Mouse (Mus musculus) fat pad, adult 2 months (tissue): ENCODE data around the gene Sort1.
"Not testable (repeated sequence)": the region's sequence is repeated elsewhere in the genome, so short reads cannot be mapped to it uniquely, and the experiment has no call there.

Experiments used
- DNase-seq: peaks from one replicate; pipeline ENCODE4 v3.0.0-alpha.2; 2011; ENCODE audit warnings: low read depth, low spot score; ENCODE audit errors: extremely low read depth

Sort1 gene

GRCm38 (mm10) chr3:108283781-108284601, at the start of gene Sort1:
TSS of gene Sort1 (plus strand) at chr3:108284082.
- DNase-seq, result no peak

- not testable (repeated sequence) for DNase-seq
These were observed 46.3 kb upstream of the Sort1 start for GRCm38 (mm10) chr3:108237474-108238102.

GRCm38 (mm10) chr3:108241243-108241839, 42.5 kb upstream of the Sort1 start:
- DNase-seq, result no peak

DNA sequence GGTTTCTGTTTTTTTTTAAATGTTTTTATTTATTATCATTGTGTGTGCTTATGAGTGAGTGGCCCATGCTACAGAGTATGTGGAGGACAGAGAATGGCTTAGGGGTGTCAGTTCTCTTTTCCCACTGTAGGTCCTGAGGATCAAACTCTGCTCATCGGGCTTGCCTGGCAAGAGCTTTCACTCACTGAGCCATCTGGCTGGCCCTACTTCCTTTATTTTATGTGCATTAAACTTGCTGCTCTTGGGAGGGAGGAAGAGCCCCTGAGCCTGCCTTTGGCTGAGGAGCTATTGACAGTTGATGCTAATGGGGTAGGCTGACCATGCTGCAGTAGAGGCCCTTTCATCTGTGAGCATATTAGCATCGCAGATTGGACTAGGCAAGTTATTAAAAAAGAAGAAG, 37.0 kb upstream of the Sort1 start:
- DNase-seq, result no peak

DNA sequence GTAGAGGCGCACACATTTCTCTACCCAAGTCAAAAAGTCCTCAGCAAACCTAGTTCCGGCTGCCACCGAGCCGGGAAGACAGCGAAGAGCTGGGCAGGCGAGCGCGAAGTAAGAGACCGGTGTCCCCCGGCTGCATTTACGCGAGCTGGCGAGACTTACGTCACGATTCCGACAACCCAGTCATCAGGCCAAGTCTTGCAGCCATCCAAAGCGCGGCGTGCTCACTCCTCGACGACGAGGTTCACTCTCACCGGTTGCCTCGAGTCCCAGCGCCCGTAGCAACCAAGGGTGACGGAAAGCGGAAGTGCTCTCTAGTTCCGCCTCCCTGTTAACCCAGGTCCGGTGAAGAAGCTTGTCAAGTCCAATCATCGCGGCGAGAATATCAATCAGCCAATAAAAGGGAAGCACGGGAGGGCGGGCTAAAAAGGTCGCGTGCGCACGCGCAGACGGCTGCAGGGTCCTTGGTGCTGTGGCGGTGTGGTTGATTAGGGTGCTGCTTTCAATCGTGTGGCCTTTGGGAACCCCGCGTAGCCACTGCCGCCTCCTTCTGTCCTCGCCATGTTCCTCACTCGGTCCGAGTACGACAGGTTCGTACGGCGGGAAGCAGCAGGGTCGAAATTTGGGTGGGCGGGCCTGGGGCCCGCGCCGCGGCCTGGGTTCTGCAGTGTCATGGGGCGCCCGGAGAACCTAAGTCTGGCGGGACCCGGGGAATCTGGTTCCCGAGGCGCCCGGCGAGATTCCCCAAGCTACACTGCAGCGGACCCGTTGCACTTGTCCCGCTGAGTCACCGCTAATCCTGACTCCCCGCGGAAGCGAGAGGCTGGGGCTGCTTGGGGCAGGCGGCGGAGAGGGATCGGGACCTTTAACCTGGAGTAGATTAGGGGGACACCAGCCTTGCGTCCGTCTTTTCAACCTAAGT, 26.9 kb upstream of the Sort1 start, which contains the start of gene Psma5:
Psma5 (plus strand) TSS at position 208 of the 919 bp plus-strand sequence.
- peak; percentile 90 for DNase-seq

- no peak for DNase-seq
These were observed 25.9 kb upstream of the Sort1 start for GRCm38 (mm10) chr3:108257831-108258500.

DNA sequence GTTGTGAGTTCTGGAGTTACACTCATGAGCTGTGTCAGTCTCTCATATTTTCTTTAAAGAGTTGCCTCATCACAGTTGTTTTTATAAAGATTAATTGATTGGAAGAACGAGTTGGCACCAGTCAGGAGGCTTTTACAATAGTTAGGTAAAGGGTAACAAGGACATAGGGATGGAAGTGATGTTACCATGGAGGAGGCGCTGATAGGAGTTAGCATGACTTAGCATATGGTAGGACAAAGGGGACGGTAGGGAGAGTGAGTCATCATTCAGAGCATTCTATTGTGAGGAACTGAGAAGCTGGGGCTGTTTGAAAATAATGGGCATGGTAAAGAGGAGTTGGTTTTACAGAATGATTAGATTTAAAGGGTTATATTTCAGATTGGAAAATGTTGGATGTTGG, 24.6 kb upstream of the Sort1 start:
- peak; percentile 63 for DNase-seq

DNA sequence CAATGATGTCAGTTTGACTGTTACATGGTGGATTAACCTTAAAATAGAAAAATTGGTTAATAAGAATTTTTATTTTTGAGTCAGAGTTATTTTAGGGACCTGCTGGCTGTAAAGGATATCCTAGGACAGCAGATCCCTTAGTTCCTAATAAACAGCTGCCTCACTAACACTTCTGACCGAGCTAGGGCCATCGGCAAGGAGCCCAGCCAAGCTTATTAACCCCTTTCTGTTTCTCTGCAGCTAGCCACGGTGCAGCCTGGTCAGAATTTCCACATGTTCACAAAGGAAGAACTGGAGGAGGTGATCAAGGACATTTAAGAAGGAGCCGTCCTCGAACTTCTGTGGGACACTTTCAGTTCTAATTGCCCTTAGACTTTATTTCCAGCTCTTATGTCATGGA, 4.4 kb upstream of the Sort1 start:
- DNase-seq, result not testable (repeated sequence)

GRCm38 (mm10) chr3:108282401-108283240, 1.3 kb upstream of the Sort1 start:
- no peak for DNase-seq

DNA sequence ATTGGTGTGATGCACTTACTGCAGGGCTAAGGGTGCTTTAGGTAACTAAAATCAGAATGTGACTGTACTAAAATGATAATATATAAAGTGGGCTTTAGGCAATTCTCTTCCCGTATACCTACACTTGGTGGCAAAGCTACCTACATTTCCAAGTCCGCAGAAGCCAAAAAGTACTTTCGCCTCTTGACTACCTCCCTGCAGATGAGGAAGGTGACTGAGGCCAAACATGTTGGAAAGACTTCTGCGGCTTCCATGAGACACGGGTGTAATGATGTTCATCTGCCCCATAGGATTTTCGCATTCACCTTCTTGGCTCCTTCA, 681 bp upstream of the Sort1 start:
- no peak for DNase-seq

GRCm38 (mm10) chr3:108285078-108285711, 1.3 kb downstream of the Sort1 start:
- DNase-seq, result no peak

DNA sequence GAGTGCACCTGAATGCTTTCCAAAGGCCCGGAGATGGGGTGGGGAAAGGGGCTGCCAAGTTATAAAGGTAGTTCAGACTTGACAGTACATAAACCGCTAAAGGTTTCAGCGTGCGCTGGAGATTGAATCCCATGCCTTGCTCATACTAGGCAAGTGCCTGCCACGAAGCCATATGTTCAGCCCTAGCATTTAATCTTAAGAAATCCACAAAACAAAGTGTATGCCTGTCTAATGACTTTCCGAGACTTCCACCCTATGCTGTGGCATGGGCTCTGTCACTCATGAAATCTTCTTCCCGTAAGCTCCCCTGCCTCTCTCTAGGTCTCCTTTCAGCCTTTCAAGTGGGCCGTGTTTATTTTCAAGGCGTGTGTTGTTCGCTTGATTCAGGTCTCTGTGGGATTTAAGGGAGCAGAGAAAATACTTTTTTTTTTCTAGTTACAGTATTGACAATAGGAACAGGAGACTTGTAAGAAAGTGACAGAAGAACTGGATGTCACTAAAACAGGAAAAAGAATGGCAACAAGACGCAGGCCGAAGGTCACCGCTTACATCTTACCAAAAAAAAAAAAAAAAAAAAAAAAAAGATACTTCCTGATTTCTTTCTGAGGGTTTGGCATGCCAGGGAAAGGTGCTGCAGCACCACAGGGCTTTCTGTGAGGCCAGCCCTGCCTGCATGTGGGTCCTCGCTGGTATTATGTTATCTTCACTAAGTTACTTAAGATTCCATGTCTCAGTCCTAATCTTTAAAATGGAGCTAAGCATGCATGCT, 3.0 kb downstream of the Sort1 start:
- DNase-seq, result no peak

DNA sequence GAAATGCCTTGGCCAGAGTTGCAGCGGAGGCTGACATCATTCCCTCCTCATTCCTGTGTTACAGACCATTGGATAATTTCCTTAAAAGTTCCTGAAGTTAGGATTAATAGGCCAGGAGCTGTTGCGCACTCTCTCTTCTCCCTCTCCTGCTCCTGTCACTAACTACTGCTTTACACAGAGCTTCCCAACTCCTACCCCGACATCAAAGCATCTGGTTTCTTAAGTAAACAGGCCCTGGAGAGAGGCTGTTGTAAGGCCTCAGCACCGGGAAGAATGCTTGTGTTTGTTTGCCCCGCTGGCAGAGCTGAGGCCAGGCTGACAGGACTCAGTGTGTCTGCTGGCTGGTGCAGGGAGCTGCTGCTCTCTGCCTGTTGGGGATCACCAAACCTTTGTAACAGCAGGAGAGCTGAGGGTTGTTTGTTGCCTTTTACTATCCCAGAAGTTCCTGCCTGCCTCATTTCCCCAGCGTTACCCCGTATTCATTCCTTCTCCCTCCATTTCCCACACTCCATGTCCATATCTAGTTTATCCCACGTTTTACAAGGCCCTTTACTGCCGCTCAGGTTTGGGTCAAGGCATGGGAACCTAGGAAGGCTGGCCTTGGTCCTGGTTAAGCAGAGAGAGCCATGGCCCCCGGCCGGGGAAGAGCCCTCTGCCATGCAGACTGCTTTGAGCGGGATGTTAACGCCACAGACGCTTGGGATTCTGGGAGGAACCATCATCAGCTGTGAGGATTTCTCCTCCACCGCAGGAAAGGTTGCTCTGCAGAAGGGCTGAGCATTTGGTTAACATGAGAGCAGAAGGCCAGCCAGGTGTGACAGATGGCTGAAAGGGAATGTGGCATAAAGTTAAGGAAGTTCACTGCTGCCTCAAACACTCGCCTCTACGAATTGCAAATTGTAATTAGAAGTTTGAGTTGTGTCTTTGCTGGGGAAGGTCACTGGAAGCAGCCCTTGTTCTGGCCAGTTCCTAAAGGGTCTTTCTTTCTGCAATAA, 4.2 kb downstream of the Sort1 start:
- no peak for DNase-seq

- no peak for DNase-seq
These were observed 5.6 kb downstream of the Sort1 start for GRCm38 (mm10) chr3:108289311-108290130.

DNA sequence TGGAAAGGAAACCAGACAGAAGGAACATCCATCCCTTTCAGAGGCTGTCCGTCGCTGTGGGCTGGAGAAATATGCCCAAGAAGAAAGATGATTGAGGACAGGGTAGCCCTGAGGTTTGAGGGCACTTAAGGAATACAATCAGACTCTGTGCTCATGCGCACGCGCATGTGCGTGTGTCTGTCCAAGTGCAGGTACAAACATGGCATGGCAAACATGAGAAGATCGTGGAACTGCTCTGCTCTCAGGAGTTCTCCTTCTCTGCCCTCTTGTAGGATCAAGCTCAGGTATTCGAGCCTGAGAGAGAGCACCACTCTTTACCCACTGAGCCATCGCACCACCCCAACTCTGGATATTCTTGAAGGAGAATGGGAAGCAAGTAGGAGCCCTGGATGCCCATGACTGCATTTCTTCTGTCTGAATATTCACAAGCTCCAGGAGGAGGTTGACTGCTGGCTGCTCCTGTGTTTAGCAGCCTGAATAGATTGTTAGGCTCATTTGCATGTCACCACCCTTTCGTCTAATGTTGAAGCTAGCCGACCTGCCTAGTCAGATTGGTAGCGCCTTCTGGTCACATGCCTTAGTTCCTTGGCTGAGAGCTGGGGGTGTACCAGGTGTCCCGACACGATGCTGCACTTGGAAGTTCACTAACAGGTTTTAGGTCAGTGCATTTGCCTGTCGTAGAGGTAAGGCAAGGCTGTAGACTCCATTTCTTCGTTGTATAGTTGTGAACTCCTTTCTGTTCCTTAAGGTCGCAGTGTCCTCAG, 7.3 kb downstream of the Sort1 start:
- DNase-seq, result no peak

DNA sequence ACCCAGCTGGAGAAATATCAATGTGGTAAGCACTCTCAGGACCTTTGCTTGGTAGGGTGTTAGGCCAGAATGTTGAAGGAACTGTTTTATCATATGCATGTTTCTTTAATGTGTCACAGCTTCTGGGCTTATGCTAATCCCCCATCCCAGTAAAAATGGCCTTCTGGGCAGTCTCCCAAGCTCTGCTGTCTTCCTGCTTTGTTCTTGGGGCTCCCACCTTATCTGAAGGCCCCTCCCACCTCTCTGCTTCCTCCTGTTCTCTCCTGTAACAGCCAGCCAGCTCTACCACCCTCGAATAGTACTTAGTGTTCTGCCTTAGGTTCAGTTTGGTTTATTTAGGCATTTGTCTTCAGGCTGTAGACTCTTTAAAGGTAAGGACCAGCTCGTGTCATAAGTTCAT, 10.5 kb downstream of the Sort1 start:
- DNase-seq, result no peak
